Mouse (Mus musculus): Measurements from ENCODE around the gene Cpne4. TPM values are rescaled to one million over a fixed set of nuclear protein-coding genes. Genes with fewer than 3 reads are reported as not detected.

Gene Cpne4
- polyA plus RNA-seq, 1 experiment from 2014 or later, result 0.73 TPM

GRCm38 (mm10) chr9:104710831-104711230 lies 163.7 kb downstream of the Cpne4 start:
- no peak overlapping the region for H3K27ac ChIP-seq
- no peak overlapping the region for H3K4me3 ChIP-seq (replicated peaks)
- WGBS, result 93% methylated on average over 5 of the region's 5 CpGs
- no peaks in the 10 kb centered on the region for H3K27me3 ChIP-seq (replicated peaks)
- no peak overlapping the region for H3K4me2 ChIP-seq (replicated peaks)
- no peaks in the 10 kb centered on the region for H3K36me3 ChIP-seq
- no peaks in the 10 kb centered on the region for H3K9me3 ChIP-seq
- no peak for ATAC-seq
- no peak overlapping the region for H3K9ac ChIP-seq
- no peaks in the 10 kb centered on the region for H3K4me1 ChIP-seq (replicated peaks)

GRCm38 (mm10) chr9:104725311-104725710 lies 178.2 kb downstream of the Cpne4 start:
- no peak for ATAC-seq
- H3K4me2 ChIP-seq (replicated peaks), result no peak overlapping the region
- H3K36me3 ChIP-seq, result no peaks in the 10 kb centered on the region
- no peaks in the 10 kb centered on the region for H3K4me1 ChIP-seq (replicated peaks)
- no peaks in the 10 kb centered on the region for H3K27me3 ChIP-seq (replicated peaks)
- no peak overlapping the region for H3K4me3 ChIP-seq (replicated peaks)
- WGBS, result 83% methylated on average over 2 of the region's 2 CpGs
- H3K27ac ChIP-seq, result no peak overlapping the region
- no peak overlapping the region for H3K9ac ChIP-seq
- no peaks in the 10 kb centered on the region for H3K9me3 ChIP-seq

DNA sequence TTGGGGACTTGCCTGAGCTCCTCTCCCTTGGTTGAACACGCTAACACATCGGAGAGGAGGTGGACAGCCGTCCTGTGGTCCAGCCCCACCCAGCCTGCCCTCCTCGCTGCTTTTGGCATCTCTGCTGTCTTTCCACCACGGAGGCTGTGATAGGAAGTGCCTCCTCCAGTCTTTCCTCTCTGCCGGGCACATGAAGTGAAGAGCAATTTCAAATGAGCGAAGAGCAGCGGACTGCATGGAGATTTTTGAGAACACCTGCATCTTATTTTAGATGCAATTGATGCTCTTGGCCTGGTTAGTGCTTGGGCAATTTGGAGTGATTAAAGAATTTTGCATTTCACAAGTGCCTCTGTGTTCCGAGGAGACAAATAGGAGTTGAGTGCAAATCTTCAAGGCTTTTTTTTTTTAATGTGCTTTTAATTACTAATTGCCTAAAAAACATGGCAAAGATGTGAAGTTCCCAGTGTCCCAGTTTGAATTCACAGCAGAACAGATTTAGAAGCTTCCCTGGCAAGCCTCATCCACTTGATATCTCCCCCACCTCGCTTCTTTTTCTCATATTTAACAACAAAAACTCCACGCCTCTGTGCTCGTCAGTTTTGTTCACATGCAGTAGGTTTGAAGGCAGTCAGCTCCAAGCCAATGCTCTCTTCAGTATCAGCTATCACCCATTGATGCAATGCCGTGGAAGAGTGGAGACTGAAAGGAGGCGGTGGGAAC lies 195.7 kb downstream of the Cpne4 start:
- no peaks in the 10 kb centered on the region for H3K27me3 ChIP-seq (replicated peaks)
- 79% methylated on average over 14 of the region's 14 CpGs for whole genome bisulfite sequencing
- no peak overlapping the region for H3K4me3 ChIP-seq (replicated peaks)
- H3K36me3 ChIP-seq, result no peaks in the 10 kb centered on the region
- H3K9me3 ChIP-seq, result no peaks in the 10 kb centered on the region
- H3K4me2 ChIP-seq (replicated peaks), result no peak overlapping the region
- no peak overlapping the region for H3K27ac ChIP-seq
- H3K9ac ChIP-seq, result no peak overlapping the region
- ATAC-seq, result no peak
- H3K4me1 ChIP-seq (replicated peaks), result no peaks in the 10 kb centered on the region

DNA sequence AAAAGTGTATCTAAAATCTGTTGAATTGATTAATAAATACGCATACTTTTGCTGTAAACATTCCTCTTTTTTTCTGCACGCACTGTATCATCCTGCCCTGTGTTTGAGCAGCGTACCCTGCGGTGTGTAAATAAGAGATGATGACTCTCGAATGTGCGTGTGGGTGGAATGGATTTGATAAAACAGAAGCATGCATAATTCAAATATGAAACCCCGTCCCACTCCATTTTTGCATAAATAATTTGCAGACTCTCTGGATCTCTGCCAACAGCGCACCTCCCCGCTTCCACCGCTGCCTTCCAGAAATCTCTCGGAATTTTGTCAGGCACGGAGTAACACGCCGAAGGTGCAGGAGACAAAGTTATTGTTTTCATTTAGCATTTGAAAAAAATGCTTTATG lies 208.4 kb downstream of the Cpne4 start:
- Histone ChIP-seq H3K9ac (no peak overlapping the region), H3K4me3 (replicated peaks) (no peak overlapping the region), H3K27me3 (replicated peaks) (no peaks in the 10 kb centered on the region), H3K4me2 (replicated peaks) (no peak overlapping the region), H3K36me3 (no peaks in the 10 kb centered on the region), H3K27ac (no peak overlapping the region), H3K4me1 (replicated peaks) (no peaks in the 10 kb centered on the region), H3K9me3 (no peaks in the 10 kb centered on the region)
- ATAC-seq, result no peak
- WGBS, result 68% methylated on average over 14 of the region's 14 CpGs

DNA sequence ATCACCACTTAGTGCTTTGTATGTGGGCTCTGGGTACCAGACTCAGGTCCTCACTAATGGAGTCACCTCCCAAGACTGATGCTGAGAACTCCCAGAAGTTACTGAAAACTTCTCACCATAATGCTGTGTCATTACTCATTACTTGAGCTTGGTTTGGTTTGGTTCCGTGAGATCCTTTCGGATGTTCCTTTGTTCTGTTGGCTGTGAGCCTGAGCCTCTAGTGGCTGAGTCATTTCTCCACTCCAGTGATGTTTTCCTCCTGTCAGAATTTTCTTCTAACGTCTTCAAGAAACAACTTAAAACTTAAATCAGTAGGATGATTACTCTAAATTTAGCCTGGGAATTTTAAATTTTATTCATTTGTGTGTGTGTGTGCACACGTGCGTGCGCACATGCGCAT lies 212.9 kb downstream of the Cpne4 start:
- no peak overlapping the region for H3K9ac ChIP-seq
- ATAC-seq, result no peak
- no peak overlapping the region for H3K4me3 ChIP-seq (replicated peaks)
- no peak overlapping the region for H3K27ac ChIP-seq
- H3K4me1 ChIP-seq (replicated peaks), result no peaks in the 10 kb centered on the region
- no peaks in the 10 kb centered on the region for H3K27me3 ChIP-seq (replicated peaks)
- H3K4me2 ChIP-seq (replicated peaks), result no peak overlapping the region
- H3K9me3 ChIP-seq, result no peaks in the 10 kb centered on the region
- no peaks in the 10 kb centered on the region for H3K36me3 ChIP-seq
- WGBS, result 82% methylated on average over 7 of the region's 7 CpGs

GRCm38 (mm10) chr9:104776198-104776815 lies 229.2 kb downstream of the Cpne4 start:
- 87% methylated on average over 7 of the region's 7 CpGs for WGBS
- no peaks in the 10 kb centered on the region for H3K27me3 ChIP-seq (replicated peaks)
- no peaks in the 10 kb centered on the region for H3K4me1 ChIP-seq (replicated peaks)
- H3K9me3 ChIP-seq, result no peaks in the 10 kb centered on the region
- H3K27ac ChIP-seq, result no peak overlapping the region
- H3K9ac ChIP-seq, result no peak overlapping the region
- no peak for ATAC-seq
- H3K4me3 ChIP-seq (replicated peaks), result no peak overlapping the region
- H3K36me3 ChIP-seq, result no peaks in the 10 kb centered on the region
- H3K4me2 ChIP-seq (replicated peaks), result no peak overlapping the region

DNA sequence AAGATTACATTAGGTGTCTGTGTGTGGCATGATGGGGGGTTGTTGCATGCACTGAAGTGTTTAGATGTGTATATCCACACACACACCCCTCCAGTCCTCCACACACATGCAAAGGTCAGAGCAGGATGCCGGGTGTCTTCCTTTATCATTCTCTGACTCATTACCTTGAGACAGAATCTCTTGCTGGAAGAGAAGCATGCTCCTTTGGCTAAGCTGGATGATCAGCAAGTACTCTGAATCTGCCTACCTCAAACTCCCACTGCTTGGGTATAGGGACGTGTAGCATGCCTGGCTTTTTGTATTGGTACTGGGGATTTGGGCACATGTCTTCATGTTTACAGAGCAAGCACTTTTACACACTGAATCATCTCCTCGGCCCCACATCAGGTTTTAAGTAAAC lies 230.0 kb downstream of the Cpne4 start:
- no peak overlapping the region for H3K4me3 ChIP-seq (replicated peaks)
- H3K4me1 ChIP-seq (replicated peaks), result no peaks in the 10 kb centered on the region
- no peaks in the 10 kb centered on the region for H3K27me3 ChIP-seq (replicated peaks)
- H3K9ac ChIP-seq, result no peak overlapping the region
- no peaks in the 10 kb centered on the region for H3K36me3 ChIP-seq
- no peaks in the 10 kb centered on the region for H3K9me3 ChIP-seq
- no peak overlapping the region for H3K4me2 ChIP-seq (replicated peaks)
- no peak overlapping the region for H3K27ac ChIP-seq
- no peak for ATAC-seq
- 55% methylated on average over 3 of the region's 3 CpGs for WGBS

DNA sequence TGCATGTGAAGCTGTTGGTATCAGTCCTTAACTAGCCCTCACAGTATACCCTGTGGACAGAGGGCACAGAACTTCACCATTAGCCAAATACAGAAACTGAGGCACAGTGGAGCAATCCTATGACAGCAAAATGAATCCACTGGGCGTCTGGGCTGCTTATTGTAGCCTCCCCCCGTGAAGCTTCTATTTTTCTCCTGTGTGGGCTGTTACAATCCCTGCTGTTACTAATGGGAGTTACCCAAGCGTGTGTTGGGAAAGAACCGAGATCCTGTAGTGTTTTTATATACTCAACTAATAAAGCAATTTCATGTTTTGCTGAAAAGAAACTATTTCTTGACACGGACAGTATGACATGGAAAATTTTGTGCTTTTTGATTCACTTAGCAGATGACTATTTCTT lies 230.7 kb downstream of the Cpne4 start:
- Histone ChIP-seq H3K9ac (no peak overlapping the region), H3K4me2 (replicated peaks) (no peak overlapping the region), H3K4me3 (replicated peaks) (no peak overlapping the region), H3K27me3 (replicated peaks) (no peaks in the 10 kb centered on the region), H3K36me3 (no peaks in the 10 kb centered on the region), H3K9me3 (no peaks in the 10 kb centered on the region), H3K27ac (no peak overlapping the region), H3K4me1 (replicated peaks) (no peaks in the 10 kb centered on the region)
- ATAC-seq, result no peak
- WGBS, result 80% methylated on average over 5 of the region's 5 CpGs

DNA sequence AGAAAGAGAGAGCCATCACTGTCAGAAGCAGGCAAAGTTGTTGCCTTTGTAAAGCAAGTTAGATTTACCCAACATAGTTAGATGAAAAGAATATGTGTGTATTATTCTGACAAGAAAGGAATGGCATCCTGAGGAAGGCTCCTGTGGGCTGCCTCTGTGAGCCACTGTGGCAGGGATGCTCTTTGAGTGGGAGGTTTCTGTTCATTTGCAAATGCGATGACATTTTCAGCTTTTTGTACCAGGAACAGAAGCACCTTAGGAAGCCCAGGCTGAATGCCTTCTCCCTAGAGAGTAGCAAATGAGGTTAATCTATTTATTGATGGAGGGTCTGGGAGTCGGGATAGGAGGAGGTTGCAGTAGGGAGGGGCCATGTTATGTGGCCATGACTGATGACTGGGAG lies 249.5 kb downstream of the Cpne4 start:
- Histone ChIP-seq H3K4me1 (replicated peaks) (no peaks in the 10 kb centered on the region), H3K36me3 (no peaks in the 10 kb centered on the region), H3K27ac (no peak overlapping the region), H3K4me2 (replicated peaks) (no peak overlapping the region), H3K27me3 (replicated peaks) (no peaks in the 10 kb centered on the region), H3K9ac (no peak overlapping the region), H3K9me3 (no peaks in the 10 kb centered on the region), H3K4me3 (replicated peaks) (no peak overlapping the region)
- WGBS, result 25% methylated on average over 2 of the region's 2 CpGs
- ATAC-seq, result no peak

DNA sequence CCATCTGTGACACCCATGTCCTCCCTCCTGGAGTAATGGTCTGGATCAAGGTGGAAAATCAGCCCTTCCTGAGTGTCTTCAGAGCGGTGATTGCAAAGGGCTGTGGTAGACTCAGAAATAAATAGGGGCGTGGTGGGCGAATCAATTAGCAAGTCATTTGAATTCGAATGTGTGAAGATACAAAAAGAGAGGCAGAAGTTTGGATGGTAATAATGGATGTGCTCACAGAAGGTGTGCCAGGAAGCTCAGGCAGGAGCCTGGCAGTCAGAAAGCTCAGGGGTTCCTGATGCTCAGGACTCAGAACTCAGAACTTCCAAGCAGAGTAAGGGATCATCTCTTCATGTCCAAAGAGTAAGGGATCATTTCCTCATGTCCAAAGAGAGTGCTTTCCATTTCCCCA lies 257.7 kb downstream of the Cpne4 start:
- H3K4me1 ChIP-seq (replicated peaks), result no peaks in the 10 kb centered on the region
- H3K27me3 ChIP-seq (replicated peaks), result no peaks in the 10 kb centered on the region
- H3K36me3 ChIP-seq, result no peaks in the 10 kb centered on the region
- no peak overlapping the region for H3K27ac ChIP-seq
- H3K9ac ChIP-seq, result no peak overlapping the region
- no peaks in the 10 kb centered on the region for H3K9me3 ChIP-seq
- 75% methylated on average over 4 of the region's 4 CpGs for WGBS
- H3K4me2 ChIP-seq (replicated peaks), result no peak overlapping the region
- H3K4me3 ChIP-seq (replicated peaks), result no peak overlapping the region
- no peak for ATAC-seq

- H3K27ac ChIP-seq, result no peak overlapping the region
- H3K9me3 ChIP-seq, result no peaks in the 10 kb centered on the region
- no peaks in the 10 kb centered on the region for H3K4me1 ChIP-seq (replicated peaks)
- H3K4me3 ChIP-seq (replicated peaks), result no peak overlapping the region
- H3K9ac ChIP-seq, result no peak overlapping the region
- no peaks in the 10 kb centered on the region for H3K27me3 ChIP-seq (replicated peaks)
- no peak overlapping the region for H3K4me2 ChIP-seq (replicated peaks)
- no peak for ATAC-seq
- WGBS, result 87% methylated on average over 2 of the region's 2 CpGs
- H3K36me3 ChIP-seq, result no peaks in the 10 kb centered on the region
These were observed 267.6 kb downstream of the Cpne4 start for GRCm38 (mm10) chr9:104814681-104815080.

- H3K36me3 ChIP-seq, result no peaks in the 10 kb centered on the region
- 61% methylated on average over 3 of the region's 3 CpGs for WGBS
- no peaks in the 10 kb centered on the region for H3K4me1 ChIP-seq (replicated peaks)
- H3K27ac ChIP-seq, result no peak overlapping the region
- no peak overlapping the region for H3K9ac ChIP-seq
- no peak overlapping the region for H3K4me2 ChIP-seq (replicated peaks)
- ATAC-seq, result no peak
- no peaks in the 10 kb centered on the region for H3K9me3 ChIP-seq
- H3K4me3 ChIP-seq (replicated peaks), result no peak overlapping the region
- no peaks in the 10 kb centered on the region for H3K27me3 ChIP-seq (replicated peaks)
These were observed 281.6 kb downstream of the Cpne4 start for GRCm38 (mm10) chr9:104828646-104829045.

DNA sequence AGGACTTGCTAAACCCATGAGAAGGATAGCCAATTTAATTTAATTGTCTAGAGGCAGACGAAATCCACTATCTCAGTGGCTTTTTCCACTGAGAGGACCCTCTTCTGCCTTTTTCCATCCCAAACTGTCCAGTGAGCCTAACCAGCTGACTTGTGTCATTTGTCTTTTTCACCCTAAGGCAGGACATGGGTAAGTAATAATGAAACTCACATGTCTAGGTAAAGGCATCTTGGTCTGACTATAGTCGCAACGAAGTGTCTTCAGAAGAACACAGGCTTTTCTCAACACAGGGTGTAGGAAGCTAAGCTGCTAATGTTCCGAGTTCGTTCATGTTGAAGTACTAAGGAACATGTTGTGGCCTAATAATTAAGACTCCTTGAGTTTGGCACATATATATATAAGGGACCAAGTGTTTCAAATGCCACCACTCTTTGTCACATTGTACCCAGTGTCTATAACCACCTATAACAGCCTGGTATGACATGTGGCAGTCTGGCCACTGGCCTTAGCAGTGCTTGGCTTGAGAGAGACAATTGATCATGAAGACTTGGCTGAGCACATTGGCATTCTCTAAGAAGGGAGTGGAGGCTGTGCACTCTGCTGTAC lies 286.0 kb downstream of the Cpne4 start:
- no peaks in the 10 kb centered on the region for H3K36me3 ChIP-seq
- no peak overlapping the region for H3K27ac ChIP-seq
- no peak for ATAC-seq
- no peaks in the 10 kb centered on the region for H3K27me3 ChIP-seq (replicated peaks)
- no peak overlapping the region for H3K4me2 ChIP-seq (replicated peaks)
- H3K4me1 ChIP-seq (replicated peaks), result no peaks in the 10 kb centered on the region
- H3K9ac ChIP-seq, result no peak overlapping the region
- no peaks in the 10 kb centered on the region for H3K9me3 ChIP-seq
- H3K4me3 ChIP-seq (replicated peaks), result no peak overlapping the region
- WGBS, result 87% methylated on average over 5 of the region's 5 CpGs

Data from intestine, embryonic 15.5 days (tissue).